Comparison of ENCODE assay signal across 9 mouse cellular contexts in genomic region chr9:56926387-56926786, GRCm38 (mm10). TPM values are rescaled to one million over a fixed set of nuclear protein-coding genes. Genes with fewer than 3 reads are reported as not detected.
A peak's percentile ranks its signal among the peaks of the same experiment; 100 is the strongest.
DNase-seq lines count a peak whose midpoint lies in the region; ATAC-seq and TF ChIP-seq lines count a peak whose summit lies in the region.
"Had no signal": no experiment of that assay in that cellular context is flagged by ENCODE, and none has a peak within 500 bp of the region (broad histone marks: within the 10 kb centered on the region; RNA-seq: fewer than 3 reads in every experiment).

No protein-coding gene starts in this region.

- peaks cover 27% of the 10 kb centered on the region for H3K36me3 ChIP-seq in kidney, embryonic 15.5 days
- H3K36me3 ChIP-seq in intestine, embryonic 14.5 days (ENCODE audit: control insufficient read depth, insufficient read depth, low read length): peaks cover 12% of the 10 kb centered on the region; the same call in 1 of the 2 replicates
- H3K36me3 ChIP-seq in midbrain, embryonic 15.5 days (replicated peaks): no peaks in the 10 kb centered on the region

- H3K9ac ChIP-seq in kidney, embryonic 15.5 days: no peak overlapping the region; the same call in 1 of the 2 replicates
- H3K9ac ChIP-seq in intestine, embryonic 14.5 days (ENCODE audit: low read length): peak overlapping the region; percentile 71; the same call in 1 of the 2 replicates
- H3K9ac ChIP-seq in midbrain, embryonic 15.5 days: no peak overlapping the region

- TF ChIP-seq POLR2A in embryonic fibroblast, embryonic 13.5 days (IDR thresholded peaks at IDR 0.05; ENCODE audit: low read depth, low read length): no peak

- peaks cover 55% of the 10 kb centered on the region for H3K4me1 ChIP-seq in kidney, embryonic 15.5 days
- H3K4me1 ChIP-seq in embryonic fibroblast, embryonic 13.5 days (ENCODE audit: control insufficient read depth, insufficient read depth, low read length): peaks cover 8% of the 10 kb centered on the region
- H3K4me1 ChIP-seq in intestine, embryonic 14.5 days (replicated peaks; ENCODE audit: control insufficient read depth, insufficient read depth, low read length): peaks cover 39% of the 10 kb centered on the region
- H3K4me1 ChIP-seq in midbrain, embryonic 15.5 days: peaks cover 36% of the 10 kb centered on the region

- no peaks in the 10 kb centered on the region for H3K9me3 ChIP-seq in kidney, embryonic 15.5 days (replicated peaks)
- H3K9me3 ChIP-seq in intestine, embryonic 14.5 days (ENCODE audit: control insufficient read depth, low read length): no peaks in the 10 kb centered on the region
- H3K9me3 ChIP-seq in midbrain, embryonic 15.5 days: no peaks in the 10 kb centered on the region

- ATAC-seq in kidney, embryonic 15.5 days (replicated peaks; ENCODE audit: low FRiP score): no peak
- no peak for ATAC-seq in intestine, embryonic 14.5 days (replicated peaks; ENCODE audit: low FRiP score, low TSS enrichment, low read depth)
- ATAC-seq in midbrain, embryonic 15.5 days (replicated peaks): no peak

- H3K27me3 ChIP-seq in kidney, embryonic 15.5 days: peaks cover 8% of the 10 kb centered on the region; the same call in 1 of the 2 replicates
- no peaks in the 10 kb centered on the region for H3K27me3 ChIP-seq in intestine, embryonic 14.5 days (replicated peaks; ENCODE audit: control insufficient read depth, insufficient read depth, low read length)
- H3K27me3 ChIP-seq in midbrain, embryonic 15.5 days (replicated peaks): peaks cover 5% of the 10 kb centered on the region

- H3K4me3 ChIP-seq in kidney, embryonic 15.5 days (replicated peaks): peak overlapping the region; percentile 77
- H3K4me3 ChIP-seq in embryonic fibroblast, embryonic 13.5 days (ENCODE audit: insufficient read depth, low read length): peak overlapping the region; percentile 82
- H3K4me3 ChIP-seq in intestine, embryonic 14.5 days (ENCODE audit: low read depth, low read length): peak overlapping the region; percentile 61; the same call in 1 of the 2 replicates
- 0 out of 2 replicates have a peak overlapping the region, but pooled peaks have one; percentile 70 for H3K4me3 ChIP-seq in midbrain, embryonic 15.5 days

- H3K4me2 ChIP-seq in kidney, embryonic 15.5 days: peak overlapping the region; percentile 93
- peak overlapping the region; percentile 74 for H3K4me2 ChIP-seq in intestine, embryonic 14.5 days (ENCODE audit: low read length)
- H3K4me2 ChIP-seq in midbrain, embryonic 15.5 days: peak overlapping the region; percentile 99

- no peak for TF ChIP-seq CTCF in embryonic fibroblast, embryonic 13.5 days (IDR thresholded peaks at IDR 0.05; ENCODE audit: borderline replicate concordance, insufficient read depth, low read length)

- 82% methylated on average over 10 of the region's 10 CpGs for WGBS in kidney, embryonic 15.5 days
- whole genome bisulfite sequencing in intestine, embryonic 14.5 days: 74% methylated on average over 10 of the region's 10 CpGs
- 90% methylated on average over 10 of the region's 10 CpGs for WGBS in midbrain, embryonic 15.5 days

- no peak for DNase-seq in kidney, postnatal 14 days
- no peak for DNase-seq in intestine, embryonic 14.5 days (ENCODE audit: low spot score)
- DNase-seq in left cerebral cortex, adult 11 months (ENCODE audit: low spot score): no peak
- no peak for DNase-seq in adrenal gland, postnatal 25 days
- no peak for DNase-seq in right cerebral cortex, postnatal 36 days (ENCODE audit: low spot score in 2 of 2)
- DNase-seq: gastrocnemius, postnatal 10 days had no signal

- H3K27ac ChIP-seq in kidney, embryonic 15.5 days: peak overlapping the region; percentile 98
- H3K27ac ChIP-seq in embryonic fibroblast, embryonic 13.5 days (ENCODE audit: insufficient read depth, low read length): peak overlapping the region; percentile 95
- no peak overlapping the region for H3K27ac ChIP-seq in intestine, embryonic 14.5 days (ENCODE audit: low read depth)
- no peak overlapping the region for H3K27ac ChIP-seq in midbrain, embryonic 15.5 days

RNA-seq across cellular contexts. Expression of gene Snx33, which starts 1.8 kb away (rescaled TPM):
- 9.2 and 10.5 TPM in 2 replicates for polyA plus RNA-seq in kidney, embryonic 15.5 days (2015; fragmentation: Nextera tagmentation; extraction: Ambion mirVana)
- polyA plus RNA-seq in embryonic fibroblast, embryonic 13.5 days (2011; ENCODE audit: insufficient read length, low read depth, missing spikeins): 18.1 and 20.7 TPM in 2 replicates
- polyA plus RNA-seq in intestine, embryonic 14.5 days (2014; fragmentation: Nextera tagmentation; extraction: Ambion mirVana): 5.1 and 5.8 TPM in 2 replicates
- polyA plus RNA-seq in midbrain, embryonic 15.5 days (2015; fragmentation: Nextera tagmentation; extraction: Ambion mirVana): 3.0 TPM in 2 replicates
- 28.6 and 35.1 TPM in 2 replicates for total RNA-seq in adrenal gland, postnatal 25 days (2021)

RNA-seq across cellular contexts. Expression of gene Imp3, which starts 10.9 kb away (rescaled TPM):
- polyA plus RNA-seq in kidney, embryonic 15.5 days (2015; fragmentation: Nextera tagmentation; extraction: Ambion mirVana): 90.8 and 93.7 TPM in 2 replicates
- 92.7 and 107 TPM in 2 replicates for polyA plus RNA-seq in embryonic fibroblast, embryonic 13.5 days (2011; ENCODE audit: insufficient read length, low read depth, missing spikeins)
- polyA plus RNA-seq in intestine, embryonic 14.5 days (2014; fragmentation: Nextera tagmentation; extraction: Ambion mirVana): 79.9 and 82.5 TPM in 2 replicates
- 62.8 and 64.4 TPM in 2 replicates for polyA plus RNA-seq in midbrain, embryonic 15.5 days (2015; fragmentation: Nextera tagmentation; extraction: Ambion mirVana)
- total RNA-seq in adrenal gland, postnatal 25 days (2021): 87.0 and 105 TPM in 2 replicates

RNA-seq across cellular contexts. Expression of gene Snupn, which starts 24.3 kb away (rescaled TPM):
- polyA plus RNA-seq in kidney, embryonic 15.5 days (2015; fragmentation: Nextera tagmentation; extraction: Ambion mirVana): 24.1 and 28.3 TPM in 2 replicates
- 14.1 and 14.5 TPM in 2 replicates for polyA plus RNA-seq in embryonic fibroblast, embryonic 13.5 days (2011; ENCODE audit: insufficient read length, low read depth, missing spikeins)
- 14.2 and 16.5 TPM in 2 replicates for polyA plus RNA-seq in intestine, embryonic 14.5 days (2014; fragmentation: Nextera tagmentation; extraction: Ambion mirVana)
- polyA plus RNA-seq in midbrain, embryonic 15.5 days (2015; fragmentation: Nextera tagmentation; extraction: Ambion mirVana): 29.8 and 33.0 TPM in 2 replicates
- 15.0 and 16.4 TPM in 2 replicates for total RNA-seq in adrenal gland, postnatal 25 days (2021)

Comparison
In these comparisons a context has a peak if more than half of its experiments do, and no peak if none do; other contexts are left out.
1. H3K27ac ChIP-seq: peak in kidney, embryonic 15.5 days (single experiment) and embryonic fibroblast, embryonic 13.5 days (single experiment); none in intestine, embryonic 14.5 days (single experiment) and midbrain, embryonic 15.5 days (single experiment).
2. Peak in every context shown above with its lines, with median percentiles within 50 percentile points of each other: H3K4me2 ChIP-seq and H3K4me3 ChIP-seq.